Mouse (Mus musculus) erythroblast, embryonic 14.5 days (primary cell): ENCODE results near the gene Olfml1. TPM values are rescaled to one million over a fixed set of nuclear protein-coding genes. Genes with fewer than 3 reads are reported as not detected.

Experiments used
- H3K27me3 ChIP-seq: 2 replicates; pipeline ENCODE4 v1.6.1; 2012; ENCODE audit warnings: inconsistent platforms; ENCODE audit not compliant: control insufficient read depth
- H3K36me3 ChIP-seq: 2 replicates; pipeline ENCODE4 v1.6.1; 2012; ENCODE audit warnings: mild to moderate bottlenecking, inconsistent platforms; ENCODE audit not compliant: control insufficient read depth
- H3K4me1 ChIP-seq: 2 replicates; pipeline ENCODE4 v1.6.1; 2012; ENCODE audit warnings: inconsistent platforms; ENCODE audit not compliant: control insufficient read depth
- H3K4me3 ChIP-seq: replicated peaks from 2 replicates; pipeline ENCODE3; 2012; ENCODE audit warnings: moderate library complexity, mild to moderate bottlenecking, inconsistent platforms
- H3K9me3 ChIP-seq: 2 replicates; pipeline ENCODE4 v1.6.1; 2012; ENCODE audit warnings: low read length, inconsistent platforms, mixed read lengths; ENCODE audit not compliant: control insufficient read depth
- GATA1 ChIP-seq: IDR thresholded peaks from 2 replicates; pipeline ENCODE4 v1.6.1; 2012; ENCODE audit warnings: low read length, inconsistent platforms, mixed read lengths
- TAL1 ChIP-seq: IDR thresholded peaks from 3 replicates; pipeline ENCODE4 v1.6.1; 2012; ENCODE audit warnings: low read length, inconsistent platforms, mixed read lengths
- polyA plus RNA-seq: library from polyadenylated mRNA; stranded (reverse); fragments of >175 nt; gene quantifications from 2 replicates; pipeline ENCODE4 v1.2.3, GENCODE M21; 2012

Gene Olfml1
- polyA plus RNA-seq, 1 experiment: not detected

DNA sequence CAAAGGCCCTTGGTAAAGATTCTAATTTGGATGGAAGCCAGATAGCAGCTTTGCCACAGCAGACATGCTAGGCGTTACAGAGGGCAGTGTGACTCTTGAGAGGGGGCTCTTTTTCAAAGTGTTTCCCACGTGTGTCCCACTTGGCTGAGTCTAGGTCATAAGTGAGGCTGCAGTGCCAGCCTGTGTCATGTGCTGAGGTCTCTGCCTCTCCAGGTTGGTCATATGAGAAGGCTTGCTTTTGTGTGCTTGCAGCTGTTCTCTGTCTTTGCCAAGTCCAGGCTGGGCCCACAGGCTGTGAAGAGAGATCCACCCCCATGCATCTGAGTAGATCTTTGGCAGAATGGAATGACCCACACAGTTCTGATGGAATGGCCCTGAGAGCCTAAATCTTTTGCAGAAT is 25.4 kb downstream of the Olfml1 start:
- no peak overlapping the region for H3K4me3 ChIP-seq
- peaks cover 12% of the 10 kb centered on the region for H3K4me1 ChIP-seq
- H3K9me3 ChIP-seq: no peaks in the 10 kb centered on the region
- TF ChIP-seq GATA1 (no peak), TAL1 (no peak)
- H3K36me3 ChIP-seq: no peaks in the 10 kb centered on the region
- H3K27me3 ChIP-seq: peaks cover 9% of the 10 kb centered on the region

DNA sequence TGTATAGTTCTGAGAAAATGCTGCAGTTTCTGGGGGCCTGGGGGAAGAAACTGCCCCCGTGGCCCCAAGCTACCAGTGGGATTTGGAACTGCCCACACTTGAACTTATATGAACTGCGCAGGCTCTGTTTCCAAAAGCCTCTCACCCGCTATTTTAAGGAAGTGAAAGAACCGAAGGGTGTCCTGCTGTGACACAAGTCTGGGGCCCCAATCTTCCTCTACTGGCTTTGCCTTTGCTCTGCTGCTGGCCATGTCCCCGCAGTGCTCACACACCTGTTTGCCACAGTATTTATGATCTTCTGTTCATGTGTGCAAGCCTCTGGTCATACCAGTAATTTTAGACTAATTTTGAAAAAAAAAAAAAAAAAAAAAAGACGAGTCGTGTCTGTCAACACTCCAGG is 26.7 kb downstream of the Olfml1 start:
- Histone ChIP-seq H3K27me3 (peaks cover 9% of the 10 kb centered on the region), H3K9me3 (no peaks in the 10 kb centered on the region), H3K4me1 (peaks cover 12% of the 10 kb centered on the region), H3K4me3 (no peak overlapping the region), H3K36me3 (no peaks in the 10 kb centered on the region)
- TF ChIP-seq TAL1 (no peak), GATA1 (no peak)

DNA sequence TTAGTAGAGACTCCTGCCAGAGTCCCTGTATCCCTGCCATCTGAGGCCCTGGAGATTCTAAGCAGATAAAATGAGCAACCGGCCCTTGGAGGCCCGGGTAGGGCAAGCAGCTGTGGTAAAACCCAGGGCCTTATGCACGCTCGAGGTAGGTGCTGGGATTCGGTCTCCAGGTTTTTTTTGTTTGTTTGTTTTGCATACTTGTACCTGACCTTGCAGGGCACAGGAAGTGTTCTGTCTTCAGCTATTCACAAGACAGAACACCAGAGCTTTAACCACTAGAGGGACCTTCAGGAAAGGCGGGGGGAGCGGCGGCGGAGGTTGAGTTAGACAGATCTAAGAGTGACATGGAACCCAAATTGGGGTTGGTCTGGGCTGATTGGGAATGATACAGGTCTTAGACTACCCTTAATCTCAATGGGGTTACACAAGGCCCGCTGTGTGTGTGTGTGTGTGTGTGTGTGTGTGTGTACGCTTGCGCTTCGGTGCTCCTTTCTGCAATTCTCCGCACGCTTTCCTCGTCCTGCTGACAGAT is 27.1 kb downstream of the Olfml1 start:
- Histone ChIP-seq H3K9me3 (no peaks in the 10 kb centered on the region), H3K4me3 (peak overlapping the region; percentile 58), H3K36me3 (no peaks in the 10 kb centered on the region), H3K27me3 (peaks cover 9% of the 10 kb centered on the region), H3K4me1 (peaks cover 12% of the 10 kb centered on the region)
- TF ChIP-seq TAL1: no peak
- TF ChIP-seq GATA1: no peak

GRCm38 (mm10) chr7:107594857-107595402 is 27.7 kb downstream of the Olfml1 start, which contains the start of gene Ppfibp2:
Ppfibp2 (plus strand) TSS chr7:107595207.
- Histone ChIP-seq H3K9me3 (no peaks in the 10 kb centered on the region), H3K27me3 (peaks cover 9% of the 10 kb centered on the region), H3K36me3 (no peaks in the 10 kb centered on the region), H3K4me3 (peak within 1 kb of the TSS; percentile 58), H3K4me1 (peaks cover 12% of the 10 kb centered on the region)
- no peak for TF ChIP-seq GATA1
- no peak for TF ChIP-seq TAL1

GRCm38 (mm10) chr7:107595426-107595825 is 28.2 kb downstream of the Olfml1 start:
- no peaks in the 10 kb centered on the region for H3K9me3 ChIP-seq
- no peaks in the 10 kb centered on the region for H3K36me3 ChIP-seq
- peak overlapping the region; percentile 58 for H3K4me3 ChIP-seq
- TF ChIP-seq GATA1 (no peak), TAL1 (no peak)
- peaks cover 12% of the 10 kb centered on the region for H3K4me1 ChIP-seq
- H3K27me3 ChIP-seq: peaks cover 9% of the 10 kb centered on the region

GRCm38 (mm10) chr7:107596753-107597152 is 29.5 kb downstream of the Olfml1 start:
- no peak overlapping the region for H3K4me3 ChIP-seq
- H3K4me1 ChIP-seq: peaks cover 12% of the 10 kb centered on the region
- no peaks in the 10 kb centered on the region for H3K9me3 ChIP-seq
- TF ChIP-seq GATA1 (no peak), TAL1 (no peak)
- peaks cover 9% of the 10 kb centered on the region for H3K27me3 ChIP-seq
- no peaks in the 10 kb centered on the region for H3K36me3 ChIP-seq

DNA sequence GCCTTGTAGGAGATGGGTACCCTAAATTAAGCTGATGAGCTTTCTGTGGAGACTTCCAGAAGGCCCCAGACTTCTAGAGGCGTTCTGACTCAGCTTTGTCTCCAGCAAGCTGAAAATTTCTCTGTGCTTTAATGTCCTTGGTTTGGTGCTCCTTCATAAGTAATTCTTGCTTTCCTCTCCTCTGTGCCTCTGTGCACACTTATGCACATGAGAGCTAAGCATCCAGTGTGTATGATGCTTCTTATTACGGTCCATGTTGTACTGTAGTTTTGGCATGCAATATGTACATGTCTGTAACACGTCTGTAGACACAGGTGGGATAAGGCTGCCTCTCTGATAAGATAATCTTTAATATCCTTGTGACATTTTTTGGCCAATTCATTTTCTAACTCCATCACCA is 30.7 kb downstream of the Olfml1 start:
- H3K36me3 ChIP-seq: no peaks in the 10 kb centered on the region
- H3K9me3 ChIP-seq: no peaks in the 10 kb centered on the region
- TF ChIP-seq GATA1 (no peak), TAL1 (no peak)
- H3K4me3 ChIP-seq: no peak overlapping the region
- peaks cover 9% of the 10 kb centered on the region for H3K27me3 ChIP-seq
- H3K4me1 ChIP-seq: peaks cover 12% of the 10 kb centered on the region

- Histone ChIP-seq H3K4me3 (no peak overlapping the region), H3K9me3 (no peaks in the 10 kb centered on the region), H3K36me3 (no peaks in the 10 kb centered on the region), H3K4me1 (no peaks in the 10 kb centered on the region), H3K27me3 (peaks cover under 1% of the 10 kb centered on the region)
- no peak for TF ChIP-seq GATA1
- no peak for TF ChIP-seq TAL1
These were observed 33.4 kb downstream of the Olfml1 start for GRCm38 (mm10) chr7:107600651-107601050.

DNA sequence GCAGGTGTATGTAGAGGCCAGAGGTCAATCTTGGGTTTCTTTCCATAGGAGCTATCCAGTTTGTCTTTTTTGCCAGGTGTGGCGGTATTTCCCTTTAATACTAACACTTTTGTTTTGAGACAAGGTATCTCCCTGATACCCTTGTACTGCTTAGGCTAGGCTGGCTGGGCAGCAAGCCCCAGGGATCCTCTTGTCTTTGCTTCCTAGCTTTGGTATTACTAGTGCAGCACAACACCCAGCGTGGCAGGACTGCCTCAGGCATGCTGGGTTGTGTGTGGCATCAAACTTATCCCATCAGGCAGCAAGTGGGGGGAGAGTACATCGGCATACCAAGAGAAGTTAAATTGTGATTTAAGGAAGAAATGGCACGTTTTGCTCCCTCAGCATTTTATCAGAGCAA is 35.3 kb downstream of the Olfml1 start:
- no peaks in the 10 kb centered on the region for H3K9me3 ChIP-seq

More for the DNA sequence above, 35.3 kb downstream of the Olfml1 start:
- Histone ChIP-seq H3K27me3 (no peaks in the 10 kb centered on the region), H3K36me3 (no peaks in the 10 kb centered on the region), H3K4me1 (no peaks in the 10 kb centered on the region), H3K4me3 (no peak overlapping the region)
- no peak for TF ChIP-seq TAL1
- no peak for TF ChIP-seq GATA1
